Mouse (Mus musculus): ENCODE results near the gene Tbc1d22a. TPM values are rescaled to one million over a fixed set of nuclear protein-coding genes. Genes with fewer than 3 reads are reported as not detected.
A peak's percentile ranks its signal among the peaks of the same experiment; 100 is the strongest.

Tbc1d22a gene
- total RNA-seq, 2 experiments from 2014 or later, result 12.5 to 13.0 TPM

DNA sequence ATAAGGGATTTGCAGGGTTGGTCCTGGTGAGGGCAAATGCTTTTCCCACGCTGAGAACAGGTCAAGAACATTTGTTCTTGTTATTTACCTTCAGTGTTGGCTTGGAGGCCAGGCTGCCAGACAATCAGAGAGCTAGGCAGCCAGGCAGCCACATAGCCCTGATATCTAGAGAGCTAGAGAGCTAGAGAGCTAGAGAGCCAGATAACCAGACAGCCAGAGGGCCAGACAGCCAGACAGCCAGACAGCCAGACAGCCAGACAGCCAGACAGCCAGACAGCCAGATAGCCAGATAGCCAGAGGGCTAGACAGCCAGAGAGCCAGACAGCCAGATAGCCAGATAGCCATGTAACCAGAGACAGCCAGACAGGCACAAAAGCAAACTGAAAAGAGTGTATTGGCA, 208.6 kb downstream of the Tbc1d22a start:
- ATAC-seq (replicated peaks; ENCODE audit: low FRiP score, low TSS enrichment, poor library complexity, severe bottlenecking), result peak; percentile 62; the same call in 1 of the 2 replicates

DNA sequence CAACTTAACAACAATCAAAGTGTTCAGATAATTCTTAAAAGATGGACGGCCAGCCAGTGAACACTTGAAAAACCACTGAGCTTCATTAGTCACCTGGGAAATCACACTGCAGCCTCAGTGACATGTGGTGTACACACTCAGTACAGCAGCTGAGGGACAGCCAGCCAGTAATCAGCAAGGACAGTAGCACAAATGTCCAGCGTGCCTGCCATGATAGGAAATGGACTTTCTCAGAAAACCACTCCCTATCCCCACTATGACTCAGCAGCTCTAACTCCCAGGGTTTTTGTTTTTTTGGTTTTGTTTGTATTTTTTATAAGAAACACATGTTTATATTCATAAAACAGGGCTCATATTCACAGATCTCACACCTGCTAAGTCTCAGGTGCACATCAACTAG, 209.6 kb downstream of the Tbc1d22a start:
- ATAC-seq (replicated peaks; ENCODE audit: low FRiP score, low TSS enrichment, poor library complexity, severe bottlenecking), result no peak

DNA sequence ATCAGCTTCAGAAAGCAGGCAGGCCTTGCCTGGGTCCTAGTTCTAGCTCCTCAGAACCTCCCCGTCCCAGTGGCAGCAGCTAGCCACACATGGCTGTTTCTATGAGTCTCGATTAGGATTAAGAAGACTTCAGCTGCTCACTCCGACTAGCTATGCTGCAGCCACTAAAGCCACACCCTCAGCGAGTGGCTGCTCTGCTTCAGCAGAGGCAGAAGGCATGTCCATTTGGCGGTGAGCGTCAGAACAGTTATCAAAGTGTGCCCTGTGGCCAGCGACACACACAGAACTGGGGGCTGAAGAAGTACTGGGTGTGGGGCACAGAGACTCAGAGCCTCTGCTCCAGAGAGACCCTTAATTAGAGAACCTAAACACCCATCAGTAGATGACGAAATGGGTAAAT, 210.7 kb downstream of the Tbc1d22a start:
- no peak for ATAC-seq (replicated peaks; ENCODE audit: low FRiP score, low TSS enrichment, poor library complexity, severe bottlenecking)

DNA sequence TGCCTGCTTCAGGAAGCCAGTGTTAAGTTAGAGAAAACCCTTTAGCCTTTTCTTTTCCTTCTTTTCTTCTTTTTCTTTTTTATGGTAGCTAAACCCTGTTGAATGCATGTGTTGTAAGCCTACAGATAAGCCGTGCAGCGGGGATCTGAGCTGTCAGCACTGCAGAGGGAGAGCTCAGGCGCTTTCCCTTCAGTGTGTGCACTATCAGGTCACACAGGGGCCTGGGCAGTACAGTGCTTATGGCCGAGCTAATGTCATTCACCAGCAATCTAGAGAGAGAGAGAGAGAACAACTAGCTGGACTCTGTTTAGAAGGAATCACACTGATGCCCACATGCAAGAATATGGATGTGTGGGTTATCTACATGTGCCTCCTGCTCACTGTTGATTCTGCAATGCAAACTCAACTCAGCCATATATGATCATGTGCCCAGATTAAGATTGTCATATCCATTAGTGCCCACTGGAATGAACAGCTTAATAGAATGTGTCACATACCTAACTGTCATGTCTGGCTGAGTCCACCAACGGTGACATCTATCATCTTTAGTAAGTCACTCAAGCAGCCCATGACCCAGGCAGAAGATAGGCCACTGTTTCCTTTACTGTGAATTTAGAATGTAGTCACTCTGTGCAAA, 212.2 kb downstream of the Tbc1d22a start:
- ATAC-seq (replicated peaks; ENCODE audit: low FRiP score, low TSS enrichment, poor library complexity, severe bottlenecking), result no peak

DNA sequence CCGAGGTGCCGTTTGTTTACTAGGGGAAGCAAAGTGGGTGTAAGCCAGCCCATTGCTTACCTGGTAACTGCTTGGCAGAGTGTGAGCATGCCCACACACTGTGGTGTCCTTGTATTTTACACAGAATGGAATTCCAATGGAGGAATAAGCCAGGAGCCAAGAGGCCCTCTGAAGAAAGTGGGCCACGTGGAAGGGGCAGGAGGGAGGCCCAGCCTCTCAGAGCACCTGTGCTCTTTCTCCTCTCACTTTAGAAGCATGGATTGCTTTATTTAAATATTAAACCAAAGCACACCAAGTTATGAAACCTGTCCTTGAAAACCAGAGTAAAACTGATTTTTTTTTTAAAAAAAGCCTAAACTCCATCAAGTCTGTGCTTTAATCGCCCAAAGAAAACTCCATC, 213.2 kb downstream of the Tbc1d22a start:
- no peak for ATAC-seq (replicated peaks; ENCODE audit: low FRiP score, low TSS enrichment, poor library complexity, severe bottlenecking)

DNA sequence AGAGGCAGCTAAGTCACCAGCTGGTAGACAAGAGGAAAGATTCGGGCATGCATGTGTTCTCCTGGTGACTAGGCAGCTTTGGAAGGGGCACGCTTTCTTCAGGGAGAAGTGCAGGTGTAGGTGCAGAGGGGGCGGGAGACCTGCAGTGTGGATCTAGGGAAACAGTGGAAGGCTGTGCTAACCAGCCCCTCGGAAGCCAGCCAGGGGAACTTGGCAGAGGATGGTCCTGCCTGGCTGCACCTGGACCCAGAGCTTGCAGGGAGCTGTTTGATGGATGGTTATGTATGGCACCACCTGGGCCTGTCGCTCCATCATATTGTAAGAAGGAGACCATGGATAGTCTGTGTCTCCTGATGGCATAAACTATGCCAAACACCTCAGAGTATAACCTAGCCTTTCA, 214.2 kb downstream of the Tbc1d22a start:
- ATAC-seq (replicated peaks; ENCODE audit: low FRiP score, low TSS enrichment, poor library complexity, severe bottlenecking), result no peak

DNA sequence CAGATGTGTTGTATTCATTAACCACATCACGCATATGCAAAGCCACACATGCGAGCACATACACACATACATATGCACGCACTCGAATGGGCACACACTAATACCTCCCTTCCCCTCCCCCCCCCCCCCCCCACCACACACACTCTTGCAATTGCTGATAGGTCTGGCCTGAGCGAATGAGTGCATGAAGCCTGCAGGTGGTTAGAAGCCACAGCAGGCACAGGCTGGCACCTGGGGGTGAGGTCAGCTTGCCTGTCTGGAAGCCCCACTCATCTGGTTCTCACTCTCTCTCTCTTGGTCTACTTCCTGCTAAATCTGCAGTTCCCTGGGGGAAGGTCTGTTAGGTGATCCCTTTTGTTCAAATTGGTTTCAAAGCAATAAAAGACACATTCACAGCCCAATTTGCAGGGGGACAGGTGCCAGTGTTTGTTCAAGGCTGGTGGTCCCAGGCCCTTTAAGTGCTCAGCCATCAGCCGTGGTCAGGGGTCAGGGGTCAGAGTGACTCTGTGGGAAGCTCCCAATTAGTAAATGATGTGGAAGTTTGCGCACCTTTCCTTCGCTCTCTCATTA, 215.6 kb downstream of the Tbc1d22a start:
- ATAC-seq (replicated peaks; ENCODE audit: low FRiP score, low TSS enrichment, poor library complexity, severe bottlenecking), result no peak

DNA sequence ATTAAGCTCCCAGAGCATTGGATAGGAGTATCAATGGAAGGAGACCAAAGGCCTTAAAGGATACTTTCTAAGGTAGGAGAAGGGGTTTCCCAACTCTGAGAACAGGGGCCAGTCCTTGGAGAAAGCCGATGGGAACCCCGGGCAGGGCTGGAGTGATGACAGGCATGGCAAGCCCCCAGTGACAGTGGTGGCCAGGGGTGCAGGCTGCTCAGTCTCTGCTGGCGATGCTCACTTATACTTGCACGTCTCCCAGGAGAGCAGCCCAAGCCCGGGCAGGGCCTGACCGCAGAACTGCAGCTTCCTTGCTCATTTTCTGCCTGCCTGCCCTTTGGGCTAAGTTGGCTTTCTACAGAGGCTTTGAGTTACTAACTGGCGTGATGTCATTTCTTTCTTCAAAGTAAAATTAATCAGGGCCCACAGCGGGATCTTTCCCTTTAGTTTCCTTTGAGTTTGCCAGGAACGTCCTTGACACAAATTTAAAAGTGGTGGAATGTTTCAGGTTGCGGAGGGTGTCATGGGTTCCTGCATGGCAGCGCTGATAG, 217.4 kb downstream of the Tbc1d22a start:
- no peak for ATAC-seq (replicated peaks; ENCODE audit: low FRiP score, low TSS enrichment, poor library complexity, severe bottlenecking)

DNA sequence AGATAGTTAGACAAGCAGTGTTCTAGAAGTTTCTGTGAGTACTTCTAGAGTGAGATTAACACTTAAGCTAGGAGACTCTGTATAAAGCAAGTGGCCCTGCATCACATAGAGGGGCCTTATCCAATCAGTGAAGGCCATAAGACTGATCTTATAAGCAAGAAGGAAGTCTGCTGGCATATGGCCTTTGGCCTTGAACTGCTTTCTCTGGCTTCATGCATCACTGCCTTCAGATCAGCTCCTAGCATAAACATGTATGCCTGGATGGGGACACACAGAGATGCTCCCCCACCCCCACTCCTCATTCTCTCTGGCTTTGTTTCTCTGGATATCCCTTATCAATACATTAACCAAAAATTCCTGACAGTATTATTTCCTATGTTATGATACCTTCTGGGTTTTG, 218.5 kb downstream of the Tbc1d22a start:
- no peak for ATAC-seq (replicated peaks; ENCODE audit: low FRiP score, low TSS enrichment, poor library complexity, severe bottlenecking)

DNA sequence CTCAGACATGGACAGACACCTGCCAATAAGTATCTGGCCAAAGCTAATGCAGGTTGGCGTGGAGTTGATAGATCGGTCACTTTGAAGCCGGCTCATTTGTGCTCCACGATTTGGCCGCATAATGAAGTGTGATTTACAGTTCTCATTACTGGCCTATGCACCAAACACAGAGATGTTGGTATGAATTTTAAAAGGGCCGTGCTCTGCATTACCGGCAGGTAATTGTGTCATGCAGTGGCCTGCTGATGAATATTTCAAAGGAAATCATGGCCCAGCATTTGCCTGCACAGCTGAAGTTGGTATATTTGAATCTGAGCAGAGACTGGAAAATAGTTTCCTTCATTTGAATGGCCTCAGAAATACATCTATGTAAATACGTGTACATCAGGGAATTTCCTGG, 219.1 kb downstream of the Tbc1d22a start:
- no peak for ATAC-seq (replicated peaks; ENCODE audit: low FRiP score, low TSS enrichment, poor library complexity, severe bottlenecking)

DNA sequence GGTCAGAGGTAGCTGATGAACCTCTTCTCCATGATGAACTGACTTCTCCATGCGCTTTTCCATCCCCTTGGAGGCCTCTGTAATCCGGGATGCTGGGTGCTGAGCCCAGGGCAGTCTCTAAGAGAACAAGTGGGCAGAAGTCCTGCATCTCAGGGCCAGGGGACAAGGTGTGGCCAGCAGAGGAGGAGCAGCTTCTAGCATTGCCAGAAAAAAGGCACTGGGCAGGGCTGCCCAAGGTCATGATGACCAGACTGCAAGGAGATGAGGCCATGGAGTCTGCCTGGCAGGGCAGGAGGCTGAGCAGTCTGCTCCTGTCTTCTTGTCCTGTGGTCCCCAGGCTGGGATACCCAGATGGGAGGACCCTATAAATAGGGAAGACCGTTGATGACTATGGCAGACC, 220.0 kb downstream of the Tbc1d22a start:
- no peak for ATAC-seq (replicated peaks; ENCODE audit: low FRiP score, low TSS enrichment, poor library complexity, severe bottlenecking)

DNA sequence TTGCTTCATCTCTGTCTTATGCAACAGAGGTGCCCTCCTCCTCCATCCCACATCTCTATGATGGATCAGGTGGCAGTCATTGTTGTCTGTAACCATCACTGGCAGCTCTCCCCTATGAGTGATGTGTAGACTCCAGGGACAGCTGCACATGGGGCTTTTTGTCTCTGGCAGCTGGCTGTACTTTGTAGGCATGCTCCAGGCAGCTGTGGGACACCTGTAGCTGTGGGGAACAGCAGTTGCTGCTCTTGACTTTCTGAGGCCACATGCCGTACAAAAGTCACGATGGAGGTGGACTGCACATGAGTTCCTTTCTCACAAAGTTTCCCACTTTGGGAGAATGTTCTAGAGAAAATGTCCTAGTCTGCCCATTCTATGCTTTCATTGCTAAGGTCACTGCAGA, 223.1 kb downstream of the Tbc1d22a start:
- no peak for ATAC-seq (replicated peaks; ENCODE audit: low FRiP score, low TSS enrichment, poor library complexity, severe bottlenecking)

DNA sequence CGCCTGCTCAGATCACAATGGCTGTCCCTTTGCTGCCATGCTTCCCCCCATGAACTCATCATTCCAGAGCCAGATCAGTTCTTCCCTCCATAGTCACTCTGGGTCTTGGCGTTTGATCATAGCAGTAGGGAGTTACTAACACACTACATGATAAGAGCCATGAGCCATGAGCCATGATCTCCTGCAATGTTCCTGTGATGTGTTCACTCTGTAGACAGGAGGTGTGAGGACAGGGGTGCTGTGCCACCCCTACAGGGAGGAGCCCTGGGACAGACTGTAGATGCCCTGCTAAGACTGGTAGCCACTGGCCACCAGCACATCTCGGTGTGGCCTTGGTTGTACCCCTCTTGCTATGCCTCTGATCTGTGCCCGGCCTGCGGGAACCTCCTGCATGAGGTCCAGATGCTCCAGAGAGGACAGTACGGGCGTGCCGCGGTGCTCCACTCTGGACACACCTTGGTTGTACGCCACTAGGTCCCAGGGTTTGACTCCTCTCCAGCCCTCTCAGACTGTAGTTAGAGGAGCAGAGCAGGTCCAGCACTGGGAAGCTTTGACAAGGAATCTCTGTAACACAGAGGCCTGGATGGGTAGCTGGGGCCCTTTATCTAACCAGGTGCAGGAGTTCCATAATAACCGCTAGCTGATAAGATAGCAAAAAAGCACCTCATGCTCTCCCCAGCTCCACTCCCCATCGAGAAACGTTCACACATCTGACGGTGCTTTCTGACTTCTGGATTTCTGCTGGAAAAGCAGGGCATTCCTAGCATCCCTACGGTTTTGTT, 224.9 kb downstream of the Tbc1d22a start:
- peak; percentile 72 for ATAC-seq (replicated peaks; ENCODE audit: low FRiP score, low TSS enrichment, poor library complexity, severe bottlenecking)

DNA sequence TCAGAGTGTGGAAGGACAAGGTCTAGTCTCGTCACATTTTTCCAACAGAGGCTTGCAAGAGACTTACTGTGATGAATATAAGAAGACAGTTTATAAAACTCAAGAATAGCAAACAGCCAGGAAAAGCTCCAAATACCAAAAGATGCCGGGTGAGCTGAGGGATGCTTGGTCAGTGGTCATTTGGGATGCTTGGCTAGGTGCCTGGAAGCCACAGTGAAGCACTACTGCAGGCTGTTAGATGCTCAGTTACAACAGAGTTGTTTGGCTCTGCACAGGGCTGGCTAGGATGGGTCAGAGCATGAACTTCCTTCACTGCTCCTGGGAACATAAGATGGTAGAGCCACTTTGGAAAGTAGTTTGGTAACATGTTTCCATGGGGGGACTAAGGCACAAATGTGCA, 230.0 kb downstream of the Tbc1d22a start:
- ATAC-seq (replicated peaks; ENCODE audit: low FRiP score, low TSS enrichment, poor library complexity, severe bottlenecking), result no peak

DNA sequence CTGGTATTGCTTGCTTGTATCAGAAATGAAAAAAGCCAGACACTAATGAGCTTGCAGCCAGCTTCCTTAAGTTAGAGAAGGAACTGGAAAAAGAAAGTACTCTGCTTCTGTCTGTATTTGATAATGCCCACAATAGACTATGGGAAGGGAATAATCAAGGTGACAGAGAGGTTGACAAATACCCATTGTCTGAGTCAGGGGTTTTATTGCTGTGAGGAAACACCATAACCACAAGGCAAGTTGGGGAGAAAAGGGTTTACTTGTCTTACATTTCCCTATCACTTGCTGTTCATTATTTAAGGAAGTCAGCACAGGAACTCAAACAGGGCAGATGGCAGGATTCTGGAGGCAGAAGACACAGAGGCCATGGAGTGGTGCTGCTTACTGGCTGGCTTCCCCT, 231.8 kb downstream of the Tbc1d22a start:
- ATAC-seq (replicated peaks; ENCODE audit: low FRiP score, low TSS enrichment, poor library complexity, severe bottlenecking), result no peak

DNA sequence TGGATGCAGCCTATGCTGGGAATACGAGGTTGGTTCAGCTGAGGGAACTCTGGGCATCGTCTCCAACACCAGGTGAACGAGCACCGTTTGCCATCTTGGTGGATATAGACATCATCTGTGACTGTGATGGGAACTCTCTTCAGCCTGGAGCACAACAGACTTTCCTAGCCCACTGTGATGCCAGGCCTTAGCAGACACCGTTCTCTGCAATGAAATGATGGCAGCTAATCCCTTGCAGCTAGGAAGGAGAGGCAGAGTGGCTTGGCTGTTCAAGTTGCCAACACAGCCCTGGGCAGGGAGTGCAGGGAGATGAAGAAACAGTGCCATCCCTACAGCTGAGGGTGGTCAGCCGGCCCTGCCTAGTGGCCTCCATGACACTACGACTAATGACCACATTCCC, 233.0 kb downstream of the Tbc1d22a start:
- ATAC-seq (replicated peaks; ENCODE audit: low FRiP score, low TSS enrichment, poor library complexity, severe bottlenecking), result no peak

DNA sequence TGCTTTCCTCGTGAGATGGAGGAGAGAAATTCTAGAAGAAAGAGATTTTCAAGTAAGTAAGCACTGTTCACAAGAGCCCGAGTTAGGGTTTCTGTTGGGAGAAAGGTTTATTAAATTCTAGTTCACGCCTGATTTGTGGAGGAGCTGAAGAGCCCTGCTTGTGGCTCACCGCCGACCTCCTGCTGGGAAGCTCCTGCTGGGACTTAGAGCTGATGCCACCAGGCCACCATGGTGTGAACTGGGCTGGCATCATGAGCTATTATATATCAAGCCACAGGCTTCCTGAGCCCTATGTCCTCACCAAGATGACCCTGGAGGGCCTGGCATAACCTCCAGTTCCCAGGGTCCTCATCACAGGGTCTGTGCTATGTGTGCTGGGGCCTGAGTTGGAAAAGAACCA, 235.0 kb downstream of the Tbc1d22a start:
- no peak for ATAC-seq (replicated peaks; ENCODE audit: low FRiP score, low TSS enrichment, poor library complexity, severe bottlenecking)

DNA sequence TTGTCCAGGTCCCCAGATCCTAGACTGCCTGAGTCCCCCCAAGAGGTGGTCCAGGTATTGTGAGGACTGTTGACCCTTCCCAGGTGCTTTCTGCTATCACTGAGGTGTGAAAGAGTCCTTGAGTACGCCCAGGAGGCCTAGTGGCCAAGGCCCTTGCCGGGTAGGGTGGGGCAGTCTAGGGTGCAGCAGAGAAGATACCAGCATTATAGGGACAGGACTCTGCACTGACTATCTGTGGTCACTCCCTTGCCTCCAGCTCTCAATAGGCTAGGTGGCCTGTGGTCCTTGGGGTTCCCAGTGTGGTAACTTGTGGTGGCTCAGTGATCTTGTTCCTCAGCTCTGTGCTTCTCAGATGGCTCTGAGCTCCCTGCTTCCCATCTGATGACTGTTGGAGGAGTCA, 235.5 kb downstream of the Tbc1d22a start:
- ATAC-seq (replicated peaks; ENCODE audit: low FRiP score, low TSS enrichment, poor library complexity, severe bottlenecking), result no peak

DNA sequence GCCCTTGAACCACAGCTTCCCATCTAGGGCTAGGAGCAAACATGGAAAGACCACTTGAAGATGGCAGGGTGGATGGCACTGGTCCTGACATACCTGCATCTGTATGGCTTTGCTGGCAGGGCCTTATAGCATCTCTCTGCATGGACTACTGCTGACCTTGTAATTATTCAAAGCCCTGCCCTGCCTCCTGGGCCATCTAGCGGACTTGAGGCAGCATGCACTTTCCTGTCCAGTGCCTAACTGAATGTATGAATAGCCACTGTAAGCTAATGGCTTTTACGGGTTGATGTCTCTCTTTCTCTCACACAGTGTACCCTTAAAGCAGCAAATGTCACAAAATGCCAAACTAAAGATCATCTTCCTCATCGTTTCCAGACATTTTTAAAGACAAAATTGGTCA, 245.2 kb downstream of the Tbc1d22a start:
- ATAC-seq (replicated peaks; ENCODE audit: low FRiP score, low TSS enrichment, poor library complexity, severe bottlenecking), result no peak

DNA sequence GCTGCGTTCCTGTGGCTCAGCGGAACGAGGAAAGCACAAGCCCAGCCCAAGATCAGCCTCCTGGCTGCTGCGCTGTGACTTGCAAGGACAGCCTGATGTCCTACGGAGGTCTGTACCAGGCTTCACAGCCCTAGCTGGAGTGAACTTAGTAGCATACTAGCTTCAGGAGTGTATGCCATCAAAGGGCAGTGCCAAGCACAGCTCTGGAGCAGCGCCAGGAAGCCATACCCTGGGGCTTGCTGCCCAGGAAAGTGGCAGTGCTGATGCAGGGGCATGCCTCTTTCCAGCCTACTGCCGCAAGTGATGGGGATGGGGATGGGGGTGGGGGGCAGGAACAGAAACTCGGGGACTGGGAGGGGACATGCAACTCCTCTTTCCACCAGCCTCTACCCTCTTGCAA, 248.4 kb downstream of the Tbc1d22a start:
- no peak for ATAC-seq (replicated peaks; ENCODE audit: low FRiP score, low TSS enrichment, poor library complexity, severe bottlenecking)

DNA sequence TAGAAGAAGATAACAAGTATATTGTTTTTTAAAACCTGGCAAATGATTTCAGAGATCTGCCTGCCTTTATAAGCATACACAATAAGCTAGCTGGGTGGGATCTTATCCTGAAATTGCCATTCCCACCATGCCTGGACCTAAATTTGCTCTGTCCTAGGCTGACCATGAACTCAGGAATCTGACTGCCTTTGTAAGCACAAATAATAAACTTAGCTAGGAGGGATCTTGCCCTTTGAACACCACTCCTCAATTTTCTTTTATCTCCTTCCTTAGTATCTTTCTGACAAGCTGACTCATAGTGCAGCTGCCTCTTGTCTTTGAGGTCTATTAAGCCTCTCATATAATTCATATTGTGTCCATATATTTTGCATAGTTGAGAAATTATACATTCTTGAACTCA, 253.8 kb downstream of the Tbc1d22a start:
- ATAC-seq (replicated peaks; ENCODE audit: low FRiP score, low TSS enrichment, poor library complexity, severe bottlenecking), result no peak
